Mouse (Mus musculus) spleen, adult 2 months (tissue): ENCODE measurements around the gene A930009A15Rik. TPM values are rescaled to one million over a fixed set of nuclear protein-coding genes. Genes with fewer than 3 reads are reported as not detected.

ENCODE experiments used
- DNase-seq, 2 experiments: peaks; one replicate each; pipeline versions ENCODE4 v3.0.0 to v3.0.0-alpha.2; 2012 to 2021; ENCODE audit warnings: low spot score in 2 of 2, low read depth in 1 of 2
- H3K27ac ChIP-seq: fragments of 200-500 bp; 2 replicates; pipeline ENCODE4 v1.5.1; 2012; ENCODE audit warnings: low read length, inconsistent platforms; ENCODE audit not compliant: insufficient read depth
- H3K27me3 ChIP-seq: fragments of 200-500 bp; 2 replicates; pipeline ENCODE4 v1.6.1; 2012; ENCODE audit warnings: mild to moderate bottlenecking, moderate library complexity, low read length, inconsistent platforms; ENCODE audit not compliant: control insufficient read depth, insufficient read depth
- H3K36me3 ChIP-seq: fragments of 200-500 bp; 2 replicates; pipeline ENCODE4 v1.6.1; 2012; ENCODE audit warnings: mild to moderate bottlenecking, low read length, inconsistent platforms; ENCODE audit not compliant: control insufficient read depth, insufficient read depth
- H3K4me1 ChIP-seq: fragments of 200-500 bp; 2 replicates; pipeline ENCODE4 v1.6.1; 2011; ENCODE audit warnings: inconsistent platforms; ENCODE audit not compliant: control insufficient read depth, insufficient read depth, insufficient read length
- H3K4me3 ChIP-seq: fragments of 200-500 bp; 2 replicates; pipeline ENCODE4 v1.5.1; 2011; ENCODE audit warnings: mild to moderate bottlenecking, inconsistent platforms; ENCODE audit not compliant: insufficient read depth, insufficient read length; ENCODE audit errors: extremely low read depth
- CTCF ChIP-seq: fragments of 200-500 bp; IDR thresholded peaks from 2 replicates; pipeline ENCODE4 v1.5.1; 2011; ENCODE audit warnings: mild to moderate bottlenecking, inconsistent platforms; ENCODE audit not compliant: insufficient read depth, insufficient read length, insufficient replicate concordance; ENCODE audit errors: extremely low read depth
- POLR2A ChIP-seq: fragments of 200-500 bp; IDR thresholded peaks from 2 replicates; pipeline ENCODE4 v1.6.1; 2011; ENCODE audit warnings: low read depth, low read length, inconsistent platforms
- WGBS: fragments of 180-500 bp; shearing (Covaris S2); methylation state at CpG from one replicate; pipeline ENCODE4 v1.1.7; 2018; 5-methylcytosine and 5-hydroxymethylcytosine counted together
- polyA plus RNA-seq: library from polyadenylated mRNA; depleted of rRNA; stranded (reverse); fragments of >200 nt; gene quantifications from 2 replicates; pipeline ENCODE4 v1.2.3, GENCODE M21; 2012; rRNA removed

Gene A930009A15Rik
- polyA plus RNA-seq, result 0.21 and 0.26 TPM in 2 replicates

GRCm38 (mm10) chr10:115569712-115570491 lies at the start of gene A930009A15Rik:
A930009A15Rik (plus strand) TSS chr10:115569986.
- Histone ChIP-seq H3K36me3 (no peaks in the 10 kb centered on the region), H3K4me1 (no peaks in the 10 kb centered on the region), H3K4me3 (no peak within 1 kb of the TSS), H3K27me3 (no peaks in the 10 kb centered on the region), H3K27ac (no peak within 1 kb of the TSS)
- no peak for TF ChIP-seq CTCF
- TF ChIP-seq POLR2A, result no peak
- DNase-seq, result no peak
- WGBS, result 86% methylated on average over 15 of the region's 15 CpGs

- Histone ChIP-seq H3K27me3 (no peaks in the 10 kb centered on the region), H3K4me3 (no peak overlapping the region), H3K4me1 (no peaks in the 10 kb centered on the region), H3K36me3 (no peaks in the 10 kb centered on the region), H3K27ac (no peak overlapping the region)
- no peak for DNase-seq
- WGBS, result 72% methylated on average over 17 of the region's 17 CpGs
- no peak for TF ChIP-seq CTCF
- TF ChIP-seq POLR2A, result no peak
These were observed 49.3 kb upstream of the A930009A15Rik start for GRCm38 (mm10) chr10:115520200-115521080.

GRCm38 (mm10) chr10:115521081-115521451 lies 48.7 kb upstream of the A930009A15Rik start:
- no peak for DNase-seq
- Histone ChIP-seq H3K4me3 (no peak overlapping the region), H3K27ac (no peak overlapping the region), H3K4me1 (no peaks in the 10 kb centered on the region), H3K36me3 (no peaks in the 10 kb centered on the region), H3K27me3 (no peaks in the 10 kb centered on the region)
- TF ChIP-seq CTCF, result no peak
- TF ChIP-seq POLR2A, result no peak
- whole genome bisulfite sequencing, result 18% methylated on average over 4 of the region's 4 CpGs

GRCm38 (mm10) chr10:115528892-115529291 lies 40.9 kb upstream of the A930009A15Rik start:
- no peak overlapping the region for H3K4me3 ChIP-seq
- no peak for TF ChIP-seq CTCF
- no peak for TF ChIP-seq POLR2A
- no peaks in the 10 kb centered on the region; the same call in 1 of the 2 replicates for H3K4me1 ChIP-seq
- H3K27me3 ChIP-seq, result no peaks in the 10 kb centered on the region
- no peaks in the 10 kb centered on the region for H3K36me3 ChIP-seq
- WGBS, result 86% methylated on average over 4 of the region's 4 CpGs
- DNase-seq, result no peak
- no peak overlapping the region for H3K27ac ChIP-seq

- Histone ChIP-seq H3K27me3 (no peaks in the 10 kb centered on the region), H3K27ac (no peak overlapping the region), H3K4me1 (no peaks in the 10 kb centered on the region; the same call in 1 of the 2 replicates), H3K36me3 (no peaks in the 10 kb centered on the region), H3K4me3 (no peak overlapping the region)
- WGBS, result 92% methylated on average over 12 of the region's 12 CpGs
- TF ChIP-seq POLR2A (no peak), CTCF (no peak)
- DNase-seq, result no peak
These were observed 40.0 kb upstream of the A930009A15Rik start for GRCm38 (mm10) chr10:115529768-115530167.

- WGBS, result 1% methylated on average over 2 of the region's 2 CpGs
These were observed 39.0 kb upstream of the A930009A15Rik start for GRCm38 (mm10) chr10:115530746-115531145.

More at GRCm38 (mm10) chr10:115530746-115531145, 39.0 kb upstream of the A930009A15Rik start:
- no peaks in the 10 kb centered on the region; the same call in 1 of the 2 replicates for H3K4me1 ChIP-seq
- no peak overlapping the region for H3K4me3 ChIP-seq
- H3K27ac ChIP-seq, result no peak overlapping the region
- DNase-seq, result no peak
- no peaks in the 10 kb centered on the region for H3K27me3 ChIP-seq
- TF ChIP-seq CTCF, result no peak
- TF ChIP-seq POLR2A, result no peak
- H3K36me3 ChIP-seq, result no peaks in the 10 kb centered on the region
